Mouse (Mus musculus): ENCODE measurements at regions not wholly inside any gene's neighbourhood (a gene's known extent, or its start where the extent isn't known, plus 50 kb on each side); places are given as distances from the start of the nearest gene placed in this dataset.

- Histone ChIP-seq H3K4me1 (ENCODE audit: control insufficient read depth, low read depth, low read length) (no peaks in the 10 kb centered on the region), H3K27ac (ENCODE audit: low read length) (no peak overlapping the region), H3K4me3 (ENCODE audit: low read depth, low read length) (no peak overlapping the region), H3K9me3 (replicated peaks; ENCODE audit: control insufficient read depth, low read length) (no peaks in the 10 kb centered on the region), H3K36me3 (ENCODE audit: control insufficient read depth, insufficient read depth) (no peaks in the 10 kb centered on the region), H3K9ac (ENCODE audit: low read depth, low read length) (no peak overlapping the region), H3K4me2 (ENCODE audit: low read depth, low read length) (no peak overlapping the region), H3K27me3 (ENCODE audit: control insufficient read depth, insufficient read depth, low read depth, low read length) (no peaks in the 10 kb centered on the region)
- WGBS (ENCODE audit: insufficient replicate concordance) = 49% methylated on average over 3 of the region's 3 CpGs
- no peak for ATAC-seq (ENCODE audit: low read depth)
These were observed 387.9 kb upstream of the Cdh11 start for GRCm38 (mm10) chr8:103173313-103173712.

- H3K9me3 ChIP-seq (replicated peaks; ENCODE audit: control insufficient read depth, low read length) = no peaks in the 10 kb centered on the region
- no peak overlapping the region for H3K27ac ChIP-seq (ENCODE audit: low read length)
- H3K4me1 ChIP-seq (ENCODE audit: control insufficient read depth, low read depth, low read length) = no peaks in the 10 kb centered on the region
- no peak overlapping the region for H3K9ac ChIP-seq (ENCODE audit: low read depth, low read length)
- H3K4me3 ChIP-seq (ENCODE audit: low read depth, low read length) = no peak overlapping the region
- no peak for ATAC-seq (ENCODE audit: low read depth)
- H3K27me3 ChIP-seq (ENCODE audit: control insufficient read depth, insufficient read depth, low read depth, low read length) = no peaks in the 10 kb centered on the region
- WGBS (ENCODE audit: insufficient replicate concordance) = 66% methylated on average over 5 of the region's 5 CpGs
- H3K4me2 ChIP-seq (ENCODE audit: low read depth, low read length) = no peak overlapping the region
- no peaks in the 10 kb centered on the region for H3K36me3 ChIP-seq (ENCODE audit: control insufficient read depth, insufficient read depth)
These were observed 388.5 kb upstream of the Cdh11 start for GRCm38 (mm10) chr8:103173803-103174429.

GRCm38 (mm10) chr8:103180661-103181060, 395.2 kb upstream of the Cdh11 start:
- Histone ChIP-seq H3K36me3 (ENCODE audit: control insufficient read depth, insufficient read depth) (no peaks in the 10 kb centered on the region), H3K4me3 (ENCODE audit: low read depth, low read length) (no peak overlapping the region), H3K4me2 (ENCODE audit: low read depth, low read length) (no peak overlapping the region), H3K4me1 (ENCODE audit: control insufficient read depth, low read depth, low read length) (no peaks in the 10 kb centered on the region), H3K27me3 (ENCODE audit: control insufficient read depth, insufficient read depth, low read depth, low read length) (no peaks in the 10 kb centered on the region), H3K9me3 (replicated peaks; ENCODE audit: control insufficient read depth, low read length) (no peaks in the 10 kb centered on the region), H3K9ac (ENCODE audit: low read depth, low read length) (no peak overlapping the region), H3K27ac (ENCODE audit: low read length) (no peak overlapping the region)
- ATAC-seq (ENCODE audit: low read depth) = no peak

GRCm38 (mm10) chr8:103188720-103189498, 403.5 kb upstream of the Cdh11 start:
- Histone ChIP-seq H3K9ac (ENCODE audit: low read depth, low read length) (no peak overlapping the region), H3K9me3 (replicated peaks; ENCODE audit: control insufficient read depth, low read length) (no peaks in the 10 kb centered on the region; the same call in 1 of the 2 replicates), H3K36me3 (ENCODE audit: control insufficient read depth, insufficient read depth) (no peaks in the 10 kb centered on the region), H3K4me2 (ENCODE audit: low read depth, low read length) (no peak overlapping the region), H3K27ac (ENCODE audit: low read length) (no peak overlapping the region), H3K27me3 (ENCODE audit: control insufficient read depth, insufficient read depth, low read depth, low read length) (no peaks in the 10 kb centered on the region), H3K4me1 (ENCODE audit: control insufficient read depth, low read depth, low read length) (no peaks in the 10 kb centered on the region), H3K4me3 (ENCODE audit: low read depth, low read length) (no peak overlapping the region)
- ATAC-seq (ENCODE audit: low read depth) = no peak
- WGBS (ENCODE audit: insufficient replicate concordance) = 63% methylated on average over 8 of the region's 8 CpGs

GRCm38 (mm10) chr8:103198251-103198650, 412.8 kb upstream of the Cdh11 start:
- H3K4me1 ChIP-seq (ENCODE audit: control insufficient read depth, low read depth, low read length) = no peaks in the 10 kb centered on the region
- no peak overlapping the region for H3K4me2 ChIP-seq (ENCODE audit: low read depth, low read length)
- WGBS (ENCODE audit: insufficient replicate concordance) = 35% methylated on average over 3 of the region's 3 CpGs
- no peaks in the 10 kb centered on the region for H3K27me3 ChIP-seq (ENCODE audit: control insufficient read depth, insufficient read depth, low read depth, low read length)
- no peak overlapping the region for H3K9ac ChIP-seq (ENCODE audit: low read depth, low read length)
- H3K4me3 ChIP-seq (ENCODE audit: low read depth, low read length) = no peak overlapping the region
- no peak overlapping the region for H3K27ac ChIP-seq (ENCODE audit: low read length)
- no peaks in the 10 kb centered on the region for H3K9me3 ChIP-seq (replicated peaks; ENCODE audit: control insufficient read depth, low read length)
- ATAC-seq (ENCODE audit: low read depth) = no peak
- H3K36me3 ChIP-seq (ENCODE audit: control insufficient read depth, insufficient read depth) = no peaks in the 10 kb centered on the region

- Histone ChIP-seq H3K9ac (ENCODE audit: low read depth, low read length) (no peak overlapping the region), H3K36me3 (ENCODE audit: control insufficient read depth, insufficient read depth) (no peaks in the 10 kb centered on the region), H3K4me3 (ENCODE audit: low read depth, low read length) (no peak overlapping the region), H3K4me2 (ENCODE audit: low read depth, low read length) (no peak overlapping the region), H3K9me3 (replicated peaks; ENCODE audit: control insufficient read depth, low read length) (no peaks in the 10 kb centered on the region), H3K27me3 (ENCODE audit: control insufficient read depth, insufficient read depth, low read depth, low read length) (no peaks in the 10 kb centered on the region), H3K4me1 (ENCODE audit: control insufficient read depth, low read depth, low read length) (no peaks in the 10 kb centered on the region), H3K27ac (ENCODE audit: low read length) (no peak overlapping the region)
- ATAC-seq (ENCODE audit: low read depth) = no peak
- 60% methylated on average over 11 of the region's 11 CpGs for whole genome bisulfite sequencing (ENCODE audit: insufficient replicate concordance)
These were observed 414.5 kb upstream of the Cdh11 start for GRCm38 (mm10) chr8:103199696-103200615.

- WGBS (ENCODE audit: insufficient replicate concordance) = 42% methylated on average over 1 of the region's 1 CpGs
- Histone ChIP-seq H3K36me3 (ENCODE audit: control insufficient read depth, insufficient read depth) (no peaks in the 10 kb centered on the region), H3K9me3 (replicated peaks; ENCODE audit: control insufficient read depth, low read length) (no peaks in the 10 kb centered on the region), H3K4me2 (ENCODE audit: low read depth, low read length) (no peak overlapping the region), H3K4me3 (ENCODE audit: low read depth, low read length) (no peak overlapping the region), H3K4me1 (ENCODE audit: control insufficient read depth, low read depth, low read length) (no peaks in the 10 kb centered on the region), H3K27ac (ENCODE audit: low read length) (no peak overlapping the region), H3K9ac (ENCODE audit: low read depth, low read length) (no peak overlapping the region), H3K27me3 (ENCODE audit: control insufficient read depth, insufficient read depth, low read depth, low read length) (no peaks in the 10 kb centered on the region)
- no peak for ATAC-seq (ENCODE audit: low read depth)
These were observed 418.3 kb upstream of the Cdh11 start for GRCm38 (mm10) chr8:103203710-103204109.

- Histone ChIP-seq H3K27me3 (ENCODE audit: control insufficient read depth, insufficient read depth, low read depth, low read length) (no peaks in the 10 kb centered on the region), H3K4me3 (ENCODE audit: low read depth, low read length) (no peak overlapping the region), H3K36me3 (ENCODE audit: control insufficient read depth, insufficient read depth) (no peaks in the 10 kb centered on the region), H3K9me3 (replicated peaks; ENCODE audit: control insufficient read depth, low read length) (no peaks in the 10 kb centered on the region), H3K4me1 (ENCODE audit: control insufficient read depth, low read depth, low read length) (no peaks in the 10 kb centered on the region), H3K27ac (ENCODE audit: low read length) (no peak overlapping the region), H3K9ac (ENCODE audit: low read depth, low read length) (no peak overlapping the region), H3K4me2 (ENCODE audit: low read depth, low read length) (no peak overlapping the region)
- no peak for ATAC-seq (ENCODE audit: low read depth)
- 41% methylated on average over 2 of the region's 2 CpGs for WGBS (ENCODE audit: insufficient replicate concordance)
These were observed 429.2 kb upstream of the Cdh11 start for GRCm38 (mm10) chr8:103214606-103215005.
